Mouse (Mus musculus) lung, embryonic 15.5 days (tissue): ENCODE measurements around the gene Ubald1. TPM values are rescaled to one million over a fixed set of nuclear protein-coding genes. Genes with fewer than 3 reads are reported as not detected.

Experiments used
- ATAC-seq: fragments of 200-750 bp; cut with Nextera tagmentation; 2 replicates; pipeline ENCODE4 v1.8.0; 2017; ENCODE audit warnings: moderate number of reproducible peaks, borderline replicate concordance; ENCODE audit not compliant: low FRiP score, low TSS enrichment; ENCODE audit errors: extremely low read depth
- H3K27ac ChIP-seq: fragments of 300-500 bp; sonication (generic); 2 replicates; pipeline ENCODE4 v1.5.1; 2015; ENCODE audit warnings: moderate library complexity, mild to moderate bottlenecking, inconsistent platforms
- H3K27me3 ChIP-seq: fragments of 300-500 bp; sonication (generic); 2 replicates; pipeline ENCODE4 v1.6.1; 2015; ENCODE audit warnings: inconsistent platforms
- H3K36me3 ChIP-seq: fragments of 300-500 bp; sonication (generic); 2 replicates; pipeline ENCODE4 v1.6.1; 2015; ENCODE audit warnings: inconsistent platforms
- H3K4me1 ChIP-seq: fragments of 300-500 bp; sonication (generic); 2 replicates; pipeline ENCODE4 v1.6.1; 2015; ENCODE audit warnings: inconsistent platforms
- H3K4me2 ChIP-seq: fragments of 300-500 bp; sonication (generic); 2 replicates; pipeline ENCODE4 v1.6.1; 2015; ENCODE audit warnings: inconsistent platforms, mild to moderate bottlenecking, moderate library complexity
- H3K4me3 ChIP-seq: fragments of 300-500 bp; sonication (generic); 2 replicates; pipeline ENCODE4 v1.5.1; 2015; ENCODE audit warnings: mild to moderate bottlenecking, inconsistent platforms
- H3K9ac ChIP-seq: fragments of 300-500 bp; sonication (generic); 2 replicates; pipeline ENCODE4 v1.6.1; 2015; ENCODE audit warnings: inconsistent platforms
- H3K9me3 ChIP-seq: fragments of 300-500 bp; sonication (generic); 2 replicates; pipeline ENCODE4 v1.6.1; 2016; ENCODE audit warnings: inconsistent platforms
- whole genome bisulfite sequencing: fragments of 180-500 bp; shearing (Covaris S2); methylation state at CpG from one replicate; pipeline ENCODE4 v1.1.7; 2015; 5-methylcytosine and 5-hydroxymethylcytosine counted together
- polyA plus RNA-seq: library from polyadenylated mRNA; unstranded; fragments of >200 nt; fragmentation: Nextera tagmentation; extraction: Ambion mirVana; gene quantifications from 2 replicates; pipeline ENCODE4 v1.2.1, GENCODE M21; 2015

Ubald1 gene
- polyA plus RNA-seq, 1 experiment from 2014 or later: 35.7 TPM

DNA sequence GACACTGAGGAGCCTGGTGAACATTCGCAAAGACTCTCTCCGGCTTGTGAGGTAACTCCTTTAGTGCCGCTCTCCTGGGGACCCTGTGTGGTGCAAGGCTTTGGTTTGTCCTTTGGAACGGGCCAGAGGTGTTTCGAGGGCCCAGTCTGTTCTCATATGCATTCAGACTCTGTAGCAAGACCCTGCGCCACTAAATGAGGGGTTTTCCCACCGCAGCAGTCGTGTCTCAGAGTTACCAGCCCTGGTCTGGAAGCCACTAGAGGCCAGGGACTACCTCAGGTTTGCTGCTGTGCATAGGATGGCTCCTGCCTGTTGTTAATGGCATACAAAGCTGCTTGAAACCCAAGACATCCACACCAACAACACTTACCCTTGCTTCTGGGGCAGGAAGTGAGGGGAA lies 30.6 kb upstream of the Ubald1 start:
- Histone ChIP-seq H3K4me1 (peaks cover 34% of the 10 kb centered on the region), H3K27me3 (no peaks in the 10 kb centered on the region), H3K9ac (no peak overlapping the region), H3K4me2 (no peak overlapping the region), H3K9me3 (no peaks in the 10 kb centered on the region), H3K4me3 (no peak overlapping the region), H3K27ac (no peak overlapping the region), H3K36me3 (peaks cover 39% of the 10 kb centered on the region)
- WGBS: 99% methylated on average over 8 of the region's 8 CpGs
- ATAC-seq: no peak

DNA sequence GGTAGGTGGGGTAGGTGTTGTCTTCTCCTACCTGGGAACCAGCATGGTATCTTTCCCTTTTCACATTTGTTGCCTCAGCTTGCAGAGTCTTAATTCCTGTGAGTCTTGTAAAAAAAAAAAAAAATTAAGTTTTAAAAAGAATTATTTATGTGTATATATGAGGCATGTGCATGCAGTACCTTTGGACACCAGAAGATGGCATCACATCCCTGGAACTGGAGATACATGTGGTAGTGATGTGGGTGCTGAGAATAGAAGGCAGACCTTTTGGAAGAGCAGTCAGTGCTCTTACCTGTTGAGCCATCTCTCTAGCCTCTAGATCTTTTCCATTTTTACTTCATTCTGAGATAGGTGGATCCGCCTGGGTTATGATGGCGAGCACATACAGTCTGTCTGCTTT lies 29.6 kb upstream of the Ubald1 start:
- no peaks in the 10 kb centered on the region for H3K27me3 ChIP-seq
- WGBS: 98% methylated on average over 2 of the region's 2 CpGs
- H3K4me1 ChIP-seq: peaks cover 42% of the 10 kb centered on the region
- H3K9me3 ChIP-seq: no peaks in the 10 kb centered on the region
- no peak overlapping the region for H3K4me3 ChIP-seq
- H3K36me3 ChIP-seq: peaks cover 32% of the 10 kb centered on the region
- no peak overlapping the region for H3K4me2 ChIP-seq
- H3K9ac ChIP-seq: no peak overlapping the region
- ATAC-seq: no peak
- H3K27ac ChIP-seq: no peak overlapping the region

DNA sequence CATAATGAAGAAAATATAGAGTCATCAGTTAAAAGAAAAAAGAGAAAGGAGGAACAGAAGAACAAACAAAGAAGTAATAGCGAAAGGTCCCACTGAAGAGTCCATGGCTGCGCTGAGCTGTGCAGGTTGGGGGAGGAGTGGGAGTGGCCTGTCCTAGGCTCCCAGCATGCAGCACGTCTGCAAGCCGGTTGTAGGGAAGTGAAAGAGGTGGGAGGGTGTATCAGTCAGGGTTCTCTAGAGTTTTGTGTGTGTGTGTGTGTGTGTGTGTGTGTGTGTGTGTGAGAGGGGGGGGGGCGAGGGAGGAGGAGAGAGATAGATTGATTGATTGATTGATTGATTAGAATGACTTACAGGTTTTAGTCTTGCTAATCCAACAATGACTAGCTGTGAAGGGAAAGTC lies 27.9 kb upstream of the Ubald1 start:
- Histone ChIP-seq H3K4me1 (peaks cover 36% of the 10 kb centered on the region; the same call in 1 of the 2 replicates), H3K36me3 (peaks cover 32% of the 10 kb centered on the region), H3K9me3 (no peaks in the 10 kb centered on the region), H3K27ac (0 out of 2 replicates have a peak overlapping the region, but pooled peaks have one; percentile 12), H3K4me2 (no peak overlapping the region), H3K27me3 (no peaks in the 10 kb centered on the region), H3K9ac (no peak overlapping the region), H3K4me3 (no peak overlapping the region)
- WGBS: 59% methylated on average over 5 of the region's 5 CpGs
- no peak for ATAC-seq

DNA sequence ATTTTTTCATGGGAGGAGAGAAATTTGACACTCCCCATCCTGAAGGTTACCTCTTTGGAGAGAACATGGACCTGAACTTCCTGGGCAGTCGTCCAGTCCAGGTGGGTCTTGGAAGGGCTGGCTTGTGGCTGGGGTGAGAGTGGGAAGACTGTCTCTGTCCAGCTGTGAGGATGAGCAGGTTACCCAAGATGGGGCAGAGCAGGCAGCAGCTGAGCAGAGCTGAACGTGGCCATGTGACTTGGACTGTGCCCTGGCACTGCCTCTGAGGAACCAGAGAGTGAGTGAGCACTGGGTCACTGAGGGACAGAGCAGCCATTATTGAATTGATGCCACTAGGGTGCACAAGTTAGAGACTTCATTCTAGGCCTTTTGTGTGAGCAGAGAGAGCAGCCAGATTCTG lies 27.3 kb upstream of the Ubald1 start:
- H3K4me3 ChIP-seq: no peak overlapping the region
- 0 out of 2 replicates have a peak overlapping the region, but pooled peaks have one; percentile 12 for H3K27ac ChIP-seq
- no peaks in the 10 kb centered on the region for H3K9me3 ChIP-seq
- peaks cover 32% of the 10 kb centered on the region for H3K36me3 ChIP-seq
- 63% methylated on average over 2 of the region's 2 CpGs for WGBS
- H3K4me1 ChIP-seq: peaks cover 30% of the 10 kb centered on the region; the same call in 1 of the 2 replicates
- no peak overlapping the region for H3K4me2 ChIP-seq
- H3K9ac ChIP-seq: no peak overlapping the region
- H3K27me3 ChIP-seq: no peaks in the 10 kb centered on the region
- ATAC-seq: no peak

DNA sequence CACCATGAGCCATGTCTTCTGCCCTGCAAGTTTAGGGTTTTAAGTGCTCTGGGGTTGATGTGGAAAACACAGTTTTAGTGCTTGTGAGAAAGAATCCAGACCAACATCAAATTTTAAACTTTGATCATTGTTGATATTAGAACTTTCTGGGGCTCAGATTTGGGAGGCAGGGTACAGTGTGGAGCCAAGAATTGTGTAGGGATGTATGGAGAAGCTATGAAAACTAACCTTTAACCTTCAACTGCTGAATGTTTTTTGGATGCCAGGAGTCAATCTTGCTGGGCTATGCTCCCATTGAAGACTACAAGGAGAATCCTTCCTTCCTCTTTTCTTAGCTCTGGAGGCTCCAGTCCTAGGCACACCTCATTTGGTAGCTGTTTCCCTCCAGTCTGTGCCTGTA lies 26.4 kb upstream of the Ubald1 start:
- no peak overlapping the region for H3K9ac ChIP-seq
- peak; percentile 73; the same call in 1 of the 2 replicates for ATAC-seq
- H3K27ac ChIP-seq: peak overlapping the region; percentile 72

DNA sequence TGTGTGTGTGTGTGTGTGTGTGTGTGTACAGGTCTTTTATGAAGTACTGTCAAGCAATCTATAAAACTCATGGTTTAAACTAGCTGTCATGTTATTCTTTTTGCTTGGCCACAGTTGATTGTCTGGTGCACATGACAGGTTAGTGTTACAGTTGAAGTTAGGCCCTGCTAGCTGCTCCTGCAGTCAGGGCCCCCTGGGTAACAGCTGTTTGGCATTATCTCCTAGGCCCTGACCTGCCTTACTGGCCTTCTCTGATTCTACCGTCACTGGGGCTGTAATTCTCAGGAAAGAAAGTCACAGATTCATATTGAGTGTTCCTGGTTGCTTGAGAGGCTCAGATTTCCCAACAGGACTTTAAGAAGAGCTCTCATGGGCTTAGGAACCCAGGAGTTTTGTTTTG lies 25.5 kb upstream of the Ubald1 start:
- H3K4me3 ChIP-seq: no peak overlapping the region
- peaks cover 34% of the 10 kb centered on the region; the same call in 1 of the 2 replicates for H3K4me1 ChIP-seq
- H3K9me3 ChIP-seq: no peaks in the 10 kb centered on the region
- 43% methylated on average over 1 of the region's 1 CpGs for WGBS
- no peak for ATAC-seq
- H3K36me3 ChIP-seq: peaks cover 16% of the 10 kb centered on the region
- peak overlapping the region; percentile 72 for H3K27ac ChIP-seq
- H3K4me2 ChIP-seq: no peak overlapping the region
- H3K27me3 ChIP-seq: no peaks in the 10 kb centered on the region
- no peak overlapping the region for H3K9ac ChIP-seq

More for the DNA sequence above, 26.4 kb upstream of the Ubald1 start:
- H3K27me3 ChIP-seq: no peaks in the 10 kb centered on the region
- H3K4me2 ChIP-seq: no peak overlapping the region
- H3K9me3 ChIP-seq: no peaks in the 10 kb centered on the region
- no peak overlapping the region for H3K4me3 ChIP-seq
- H3K36me3 ChIP-seq: peaks cover 25% of the 10 kb centered on the region
- H3K4me1 ChIP-seq: peaks cover 34% of the 10 kb centered on the region; the same call in 1 of the 2 replicates

DNA sequence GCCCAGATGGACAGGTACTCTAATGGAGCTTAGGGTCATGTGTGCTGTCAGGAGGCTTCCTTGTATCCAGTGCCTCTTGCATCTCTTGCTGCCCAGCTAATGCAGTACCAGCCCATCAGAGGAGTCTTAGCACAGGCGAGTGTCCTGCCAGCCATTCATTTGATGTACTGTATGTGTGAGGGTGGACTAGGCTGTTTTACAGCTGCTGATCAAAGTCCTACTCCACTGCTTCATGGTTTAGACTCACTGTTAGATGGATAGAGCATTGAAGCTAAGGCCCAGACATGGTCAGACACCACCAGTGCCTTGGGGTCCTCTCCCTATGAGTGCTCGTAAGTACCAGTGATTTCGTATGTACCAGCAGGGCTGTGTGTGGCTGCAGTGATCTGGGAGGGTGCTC lies 24.8 kb upstream of the Ubald1 start:
- 0 out of 2 replicates have a peak overlapping the region, but pooled peaks have one; percentile 9 for H3K27ac ChIP-seq

DNA sequence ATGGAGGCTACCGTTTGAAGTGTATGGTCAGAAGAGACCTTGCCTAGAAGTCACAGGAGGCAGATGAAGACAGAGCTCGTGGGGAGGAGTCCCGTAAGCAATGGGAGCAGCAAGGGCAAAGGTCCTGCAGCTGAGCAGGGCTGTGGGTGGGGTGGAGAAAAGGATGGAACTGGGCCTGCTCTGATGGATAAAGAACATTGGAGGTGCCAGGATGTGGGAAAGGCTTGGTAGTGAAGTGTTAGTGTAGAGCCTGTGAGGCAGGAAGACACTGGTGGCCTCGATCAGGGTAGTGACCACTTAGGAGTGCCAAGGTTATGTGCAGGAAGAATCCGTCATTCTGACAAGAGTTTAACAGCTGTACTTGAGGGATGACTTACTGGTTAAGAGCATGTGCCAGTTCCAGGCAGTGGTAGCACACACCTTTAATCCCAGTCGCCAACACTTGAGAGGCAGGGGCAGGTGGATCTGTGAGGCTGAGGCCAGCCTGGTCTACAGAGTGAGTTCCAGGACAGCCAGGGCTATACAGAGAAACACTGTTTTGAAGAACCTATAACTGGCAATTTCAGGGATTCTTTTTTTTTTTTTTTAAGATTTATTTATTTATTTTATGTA lies 23.5 kb upstream of the Ubald1 start:
- WGBS: 57% methylated on average over 6 of the region's 6 CpGs
- Histone ChIP-seq H3K4me3 (no peak overlapping the region), H3K4me1 (peaks cover 47% of the 10 kb centered on the region; the same call in 1 of the 2 replicates), H3K36me3 (no peaks in the 10 kb centered on the region), H3K27me3 (no peaks in the 10 kb centered on the region), H3K9me3 (no peaks in the 10 kb centered on the region), H3K4me2 (no peak overlapping the region), H3K27ac (no peak overlapping the region), H3K9ac (no peak overlapping the region)
- ATAC-seq: no peak

More for the DNA sequence above, 24.8 kb upstream of the Ubald1 start:
- H3K9ac ChIP-seq: no peak overlapping the region
- peaks cover 9% of the 10 kb centered on the region for H3K36me3 ChIP-seq
- peaks cover 41% of the 10 kb centered on the region; the same call in 1 of the 2 replicates for H3K4me1 ChIP-seq
- WGBS: 89% methylated on average over 3 of the region's 3 CpGs
- H3K9me3 ChIP-seq: no peaks in the 10 kb centered on the region
- ATAC-seq: no peak
- H3K4me2 ChIP-seq: no peak overlapping the region
- no peak overlapping the region for H3K4me3 ChIP-seq
- H3K27me3 ChIP-seq: no peaks in the 10 kb centered on the region

DNA sequence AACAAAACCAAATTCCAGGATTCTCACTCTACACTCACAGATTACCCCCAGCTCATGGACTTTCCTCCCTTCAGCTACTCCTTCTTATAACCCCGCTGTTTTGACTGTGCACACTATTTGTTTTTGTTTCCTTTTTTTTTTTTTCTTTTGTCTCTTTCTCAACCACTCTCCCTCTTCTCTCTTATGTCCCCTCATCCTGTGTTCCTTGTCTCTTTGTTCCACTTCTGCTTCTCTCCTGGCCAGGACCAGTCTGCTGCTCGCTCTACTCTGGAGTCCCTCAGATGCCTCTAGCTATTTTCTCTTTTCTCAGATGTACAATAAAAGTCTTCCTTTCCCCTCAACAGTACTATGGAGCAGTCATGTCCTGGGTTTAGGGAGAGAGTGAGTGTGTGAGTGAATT lies 22.3 kb upstream of the Ubald1 start:
- H3K27ac ChIP-seq: no peak overlapping the region
- WGBS: 78% methylated on average over 2 of the region's 2 CpGs

DNA sequence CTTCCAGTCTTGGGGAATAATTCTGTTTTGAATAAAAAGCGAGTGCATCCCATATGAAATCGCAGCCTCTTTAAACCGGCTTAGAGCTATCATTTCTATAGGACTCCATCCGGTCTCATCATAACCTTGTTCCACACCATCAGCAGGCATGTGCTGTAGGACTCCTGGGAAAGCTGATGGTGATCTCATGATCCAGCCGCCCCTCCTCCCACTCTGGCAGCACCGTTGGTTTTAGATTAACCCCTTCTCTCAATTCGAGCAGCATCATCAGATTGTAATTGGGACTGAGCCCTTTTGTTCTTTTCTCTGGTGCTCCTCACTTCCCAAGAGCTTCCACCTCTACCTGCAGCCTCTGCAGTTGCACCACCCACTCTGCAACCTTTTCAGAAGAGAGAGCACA lies 21.1 kb upstream of the Ubald1 start:
- Histone ChIP-seq H3K36me3 (no peaks in the 10 kb centered on the region), H3K27me3 (no peaks in the 10 kb centered on the region), H3K4me2 (no peak overlapping the region), H3K4me3 (no peak overlapping the region), H3K4me1 (peaks cover 39% of the 10 kb centered on the region; the same call in 1 of the 2 replicates), H3K9ac (no peak overlapping the region), H3K27ac (no peak overlapping the region), H3K9me3 (no peaks in the 10 kb centered on the region)
- ATAC-seq: no peak
- WGBS: 55% methylated on average over 7 of the region's 7 CpGs

More for the DNA sequence above, 22.3 kb upstream of the Ubald1 start:
- H3K36me3 ChIP-seq: no peaks in the 10 kb centered on the region
- no peak overlapping the region for H3K9ac ChIP-seq
- ATAC-seq: no peak
- H3K4me1 ChIP-seq: peaks cover 43% of the 10 kb centered on the region; the same call in 1 of the 2 replicates
- H3K27me3 ChIP-seq: no peaks in the 10 kb centered on the region
- H3K4me3 ChIP-seq: no peak overlapping the region
- no peak overlapping the region for H3K4me2 ChIP-seq
- no peaks in the 10 kb centered on the region for H3K9me3 ChIP-seq

DNA sequence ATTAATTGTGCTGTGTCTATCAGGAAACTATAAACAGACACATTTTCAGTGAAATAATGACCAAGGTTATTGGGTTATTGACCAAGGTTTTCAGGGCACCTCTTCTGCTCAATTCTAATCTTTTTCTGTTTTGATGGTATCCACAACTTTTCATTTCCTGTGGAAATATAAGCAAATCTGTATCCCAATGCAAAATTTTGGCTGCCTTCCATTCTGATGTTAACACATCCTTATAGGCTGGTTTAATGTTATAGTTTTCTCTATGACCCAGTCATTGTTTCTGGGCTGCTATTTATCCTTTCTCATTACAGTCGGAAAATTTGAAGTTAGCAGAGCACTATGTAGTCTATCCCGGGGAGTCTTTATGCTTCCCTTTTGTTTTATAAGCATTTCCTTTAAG lies 19.6 kb upstream of the Ubald1 start:
- Histone ChIP-seq H3K4me3 (no peak overlapping the region), H3K27ac (peak overlapping the region; percentile 54), H3K27me3 (no peaks in the 10 kb centered on the region), H3K36me3 (no peaks in the 10 kb centered on the region), H3K4me2 (no peak overlapping the region), H3K9ac (no peak overlapping the region), H3K9me3 (no peaks in the 10 kb centered on the region), H3K4me1 (peaks cover 29% of the 10 kb centered on the region; the same call in 1 of the 2 replicates)
- WGBS: 39% methylated on average over 2 of the region's 2 CpGs
- ATAC-seq: no peak

DNA sequence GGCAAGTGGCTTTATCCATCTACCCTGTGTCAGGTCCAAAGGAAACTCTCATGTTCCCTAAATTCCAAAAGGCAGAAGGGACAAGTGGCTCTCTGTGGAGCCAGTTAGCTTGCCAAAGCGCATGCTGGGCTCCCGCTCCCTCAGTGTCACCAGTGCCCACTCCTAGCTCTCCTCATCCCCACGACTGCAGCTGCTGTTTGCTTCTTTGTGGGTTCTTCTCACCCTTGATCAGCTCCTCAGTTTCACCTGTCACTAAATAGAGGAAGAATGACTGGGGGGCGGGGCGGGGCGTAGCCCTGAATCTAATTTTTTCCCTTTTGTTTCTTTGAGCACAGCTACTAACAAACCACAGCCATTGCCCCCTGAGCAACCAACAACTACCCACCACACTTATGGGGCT lies 18.8 kb upstream of the Ubald1 start:
- Histone ChIP-seq H3K9me3 (no peaks in the 10 kb centered on the region), H3K4me1 (peaks cover 35% of the 10 kb centered on the region; the same call in 1 of the 2 replicates), H3K27ac (no peak overlapping the region), H3K4me3 (no peak overlapping the region), H3K27me3 (no peaks in the 10 kb centered on the region), H3K36me3 (no peaks in the 10 kb centered on the region), H3K9ac (no peak overlapping the region), H3K4me2 (no peak overlapping the region)
- ATAC-seq: no peak
- 86% methylated on average over 6 of the region's 6 CpGs for WGBS
